Mouse (Mus musculus) mesoderm, embryonic 11.5 days (tissue): ENCODE measurements at regions not wholly inside any gene's neighbourhood (a gene's known extent, or its start where the extent isn't known, plus 50 kb on each side); places are given as distances from the start of the nearest gene placed in this dataset.
A peak's percentile ranks its signal among the peaks of the same experiment; 100 is the strongest.
"Not testable (repeated sequence)": the region's sequence is repeated elsewhere in the genome, so short reads cannot be mapped to it uniquely, and the experiment has no call there.

Experiments
- DNase-seq: peaks from one replicate; pipeline ENCODE4 v3.0.0-alpha.2; 2012; ENCODE audit warnings: low read depth, low spot score

DNA sequence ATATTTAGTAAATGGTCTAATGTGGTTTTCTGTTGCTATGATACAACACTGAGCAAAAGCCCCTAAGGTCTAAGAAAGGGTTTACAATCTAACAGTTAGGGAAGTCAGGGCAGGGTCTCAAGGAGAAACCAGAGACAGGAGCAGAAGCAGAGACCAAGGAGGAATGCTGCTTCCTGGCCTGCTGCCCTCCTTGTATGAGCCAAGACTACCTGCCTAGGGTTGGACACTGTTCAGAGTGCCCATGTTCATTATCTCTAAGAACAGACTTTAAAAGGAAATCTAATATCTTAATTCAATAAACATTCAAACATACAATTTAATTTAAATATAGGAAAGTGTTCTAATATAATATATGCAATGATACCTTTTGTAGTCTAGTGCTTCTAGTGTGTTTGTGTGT lies 63.0 kb upstream of the Tmem106b start:
- DNase-seq = no peak

GRCm38 (mm10) chr6:12994701-12995100 lies 74.9 kb upstream of the Tmem106b start:
- DNase-seq = no peak

- no peak for DNase-seq
Observed at GRCm38 (mm10) chr6:12993772-12994171, 75.8 kb upstream of the Tmem106b start.

DNA sequence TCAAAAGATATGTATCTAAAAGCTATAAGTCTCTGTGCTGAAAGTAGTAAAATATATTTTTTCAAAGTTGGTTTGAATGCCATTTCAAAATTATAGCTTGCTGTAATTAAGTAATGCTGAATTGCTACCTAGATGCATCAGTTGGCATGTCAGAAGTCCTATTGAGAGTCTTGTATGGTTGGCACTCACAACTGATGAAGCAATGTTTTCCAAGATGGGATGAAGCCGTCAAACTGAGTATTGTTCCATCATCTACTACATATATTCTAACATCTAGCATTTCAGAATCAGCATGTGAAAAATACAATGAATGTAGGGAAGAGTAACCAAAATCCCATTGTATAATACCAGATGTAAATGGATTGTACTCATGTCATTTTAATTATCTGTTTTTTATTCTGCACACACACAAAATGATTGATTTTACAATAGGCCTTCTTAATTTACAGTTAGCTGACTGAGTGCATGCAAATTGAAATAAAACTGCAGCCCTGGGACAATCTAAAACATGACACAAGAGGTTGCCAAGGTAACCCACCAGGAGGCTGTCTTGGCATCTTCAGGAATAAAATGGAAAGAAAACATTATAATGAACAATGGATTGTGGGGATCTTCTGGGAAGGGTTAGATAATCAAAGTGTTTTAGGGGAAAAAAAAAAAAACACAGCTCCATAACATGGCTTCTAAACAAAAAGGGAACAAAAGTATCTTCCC lies 92.2 kb upstream of the Tmem106b start:
- DNase-seq = peak; percentile 19

- DNase-seq = no peak
Observed at GRCm38 (mm10) chr6:12971604-12972003, 98.0 kb upstream of the Tmem106b start.

GRCm38 (mm10) chr6:12967291-12967690 lies 102.3 kb upstream of the Tmem106b start:
- DNase-seq = no peak

DNA sequence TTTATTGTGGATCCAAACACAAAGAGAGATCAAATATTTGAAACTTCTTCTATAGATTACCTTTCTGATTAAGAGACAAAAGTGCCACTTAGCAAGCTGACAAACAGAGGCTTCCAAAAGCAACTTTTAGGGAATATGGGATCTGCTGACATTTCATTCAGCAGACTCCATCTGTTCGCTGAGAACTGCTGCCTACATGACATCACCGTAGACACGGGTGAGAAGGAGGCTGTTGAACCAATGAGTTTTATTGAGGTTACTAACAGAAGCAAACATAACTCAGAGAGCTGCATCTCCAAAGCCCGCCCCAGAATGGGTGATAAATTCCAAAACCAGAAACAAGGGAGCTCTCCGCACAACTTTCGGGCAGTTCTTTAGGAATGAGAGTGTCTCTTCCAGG lies 111.8 kb upstream of the Tmem106b start:
- no peak for DNase-seq

DNA sequence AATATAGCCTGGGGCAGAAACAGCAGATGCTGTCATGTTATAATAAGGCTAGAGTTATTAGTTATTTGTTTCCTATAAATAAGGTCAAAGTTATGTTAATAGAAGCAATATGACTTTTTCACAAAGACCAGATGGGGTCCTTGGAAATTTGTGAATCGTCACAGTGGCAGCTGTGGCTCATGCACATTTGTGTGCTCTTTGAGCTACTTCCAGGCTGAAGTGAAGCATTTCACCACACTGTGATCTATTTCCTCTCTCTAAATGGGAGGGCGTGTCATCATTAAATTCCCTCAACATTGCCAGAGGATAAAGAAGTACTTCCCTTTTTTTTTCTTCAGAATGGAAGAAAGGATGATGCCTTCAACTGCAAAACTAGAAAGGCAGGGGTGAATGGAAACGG lies 157.9 kb upstream of the Tmem106b start:
- DNase-seq = peak; percentile 2

GRCm38 (mm10) chr6:12892929-12893328 lies 143.7 kb upstream of the Thsd7a start:
- DNase-seq = no peak

GRCm38 (mm10) chr6:12876947-12877346 lies 127.7 kb upstream of the Thsd7a start:
- DNase-seq = not testable (repeated sequence)

GRCm38 (mm10) chr6:12876366-12876765 lies 127.2 kb upstream of the Thsd7a start:
- no peak for DNase-seq

GRCm38 (mm10) chr6:12868251-12868650 lies 119.0 kb upstream of the Thsd7a start:
- no peak for DNase-seq

DNA sequence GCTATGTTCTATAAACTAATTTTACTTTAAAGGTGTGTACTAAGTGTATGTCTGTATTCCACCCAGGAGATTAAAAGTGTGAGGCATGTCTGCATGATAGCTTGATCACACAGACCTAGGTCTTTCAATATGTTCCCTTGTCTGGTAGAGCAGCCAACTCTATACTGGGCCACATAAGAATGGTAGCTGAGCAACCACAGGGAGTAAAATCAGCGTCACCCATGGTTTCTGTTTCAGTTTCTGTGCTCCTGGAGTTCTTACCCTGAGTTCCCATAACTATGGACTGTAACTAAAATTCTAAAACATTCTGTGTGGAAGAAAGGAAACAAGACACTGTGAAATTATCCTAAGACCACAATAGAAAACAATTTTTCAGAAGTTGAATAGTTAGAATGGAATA lies 102.8 kb upstream of the Thsd7a start:
- no peak for DNase-seq

- DNase-seq = not testable (repeated sequence)
Observed at GRCm38 (mm10) chr6:12835079-12835478, 85.9 kb upstream of the Thsd7a start.

DNA sequence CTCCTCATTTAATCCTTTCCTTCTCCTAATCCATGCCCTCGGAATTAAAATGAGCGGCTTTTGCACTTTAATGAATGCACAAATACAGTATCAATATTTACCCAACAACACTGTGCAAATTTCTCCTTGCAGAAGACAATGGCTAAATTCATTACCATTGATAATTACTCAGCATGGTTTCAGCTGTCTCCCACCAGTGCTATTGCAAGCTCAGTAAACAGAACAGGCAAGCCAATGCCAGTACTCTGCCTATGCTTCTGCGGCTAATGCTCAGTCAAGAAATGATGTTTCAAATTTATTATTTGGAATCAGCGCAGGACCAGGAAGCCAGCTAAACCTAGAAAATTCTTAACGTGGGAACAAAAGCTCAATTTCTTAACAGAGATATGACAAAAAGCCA lies 84.1 kb upstream of the Thsd7a start:
- no peak for DNase-seq

DNA sequence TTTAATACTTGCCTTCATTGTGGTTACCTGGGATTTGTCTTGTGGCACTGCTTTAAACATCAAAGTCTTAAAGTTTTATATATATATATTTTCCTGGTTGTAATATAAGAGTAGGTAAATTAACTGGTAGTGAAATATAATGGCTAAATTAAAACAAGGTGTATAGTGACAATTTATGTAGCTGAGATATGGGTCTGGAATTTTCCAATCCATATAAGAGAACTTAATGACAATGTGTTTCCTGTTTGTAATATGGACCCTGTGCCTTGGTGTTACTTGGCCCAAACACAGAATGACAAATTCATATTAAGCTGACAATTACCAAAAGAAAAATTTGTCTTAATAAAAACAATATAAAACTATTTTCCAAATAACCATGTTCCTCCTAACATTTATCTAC lies 82.7 kb upstream of the Thsd7a start:
- no peak for DNase-seq

- DNase-seq = peak; percentile 15
Observed at GRCm38 (mm10) chr6:12831485-12831884, 82.3 kb upstream of the Thsd7a start.

DNA sequence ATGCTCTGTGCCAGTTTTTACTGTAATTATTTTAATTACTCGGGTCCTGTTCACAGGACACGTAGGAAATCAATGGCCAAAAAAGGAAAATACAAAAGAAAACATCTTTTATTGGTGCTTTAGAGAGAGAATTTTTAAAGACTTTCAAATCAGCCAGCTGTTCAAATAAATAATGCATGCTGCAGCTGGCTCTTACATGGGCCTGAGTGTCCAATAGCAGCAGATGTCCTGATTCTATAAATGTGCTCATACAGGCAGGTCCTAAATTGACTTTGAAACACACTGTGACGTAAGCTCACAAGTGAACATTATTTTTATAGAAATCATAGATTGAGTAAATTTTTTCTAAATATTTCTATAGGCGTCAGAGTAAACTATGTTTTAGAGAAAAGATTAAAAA lies 78.5 kb upstream of the Thsd7a start:
- DNase-seq = no peak

DNA sequence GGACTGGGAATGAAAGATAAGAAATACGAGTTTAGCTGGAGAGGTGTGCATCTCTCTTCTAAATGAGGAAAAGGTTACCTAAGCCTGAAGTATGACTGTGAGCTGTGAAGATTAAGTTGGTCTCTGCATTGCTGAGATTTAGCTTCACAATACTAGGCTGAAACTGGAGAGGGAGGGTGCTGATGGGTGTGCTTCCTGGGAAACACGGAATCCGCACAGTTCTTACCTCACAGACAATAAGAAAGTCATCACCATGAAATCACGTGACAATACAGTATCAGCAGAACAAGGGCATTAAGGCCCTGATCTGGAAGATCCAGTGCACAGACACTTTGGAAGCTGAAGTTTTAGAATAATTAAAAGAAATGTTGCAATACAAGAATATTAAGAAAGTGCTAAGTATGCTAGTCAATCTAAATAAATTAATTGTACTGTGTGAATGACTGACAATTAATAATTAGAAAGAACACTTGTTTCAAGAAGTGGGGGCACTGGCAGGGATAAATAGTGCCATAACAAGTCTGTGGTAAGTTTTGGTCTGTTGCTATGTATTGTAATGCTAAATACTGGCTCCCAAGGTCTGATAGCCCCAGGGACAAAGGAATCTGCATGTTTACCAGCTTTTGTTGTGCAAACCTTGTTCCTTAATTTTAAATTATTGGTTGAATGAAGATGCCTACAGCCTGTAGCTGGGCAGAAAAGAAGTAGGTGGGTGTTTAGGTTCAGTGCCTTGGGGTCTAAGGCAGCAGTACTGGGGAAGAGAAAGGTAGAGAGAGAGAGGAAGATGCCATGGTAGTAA lies 66.0 kb upstream of the Thsd7a start:
- DNase-seq = no peak

GRCm38 (mm10) chr6:12813781-12814180 lies 64.6 kb upstream of the Thsd7a start:
- not testable (repeated sequence) for DNase-seq

- no peak for DNase-seq
Observed at GRCm38 (mm10) chr6:12812467-12812866, 63.3 kb upstream of the Thsd7a start.

- no peak for DNase-seq
Observed at GRCm38 (mm10) chr6:12812036-12812435, 62.8 kb upstream of the Thsd7a start.

- DNase-seq = peak; percentile 13
Observed at GRCm38 (mm10) chr6:12809601-12810000, 60.4 kb upstream of the Thsd7a start.
